Mouse (Mus musculus) T-helper 17 cell (primary cell): ENCODE data around the gene Tmem141.

ENCODE experiments used
- in situ Hi-C, 2 experiments: fragments of 300-600 bp; cut with MboI, MseI; formaldehyde crosslinking; loops; 1 replicate in 1 of 2; 2 replicates in 1 of 2; pipeline ENCODE4 v1.15.1; 2025; ENCODE audit warnings: high pct_unique_total_duplicates in 2 of 2

Gene Tmem141

DNA sequence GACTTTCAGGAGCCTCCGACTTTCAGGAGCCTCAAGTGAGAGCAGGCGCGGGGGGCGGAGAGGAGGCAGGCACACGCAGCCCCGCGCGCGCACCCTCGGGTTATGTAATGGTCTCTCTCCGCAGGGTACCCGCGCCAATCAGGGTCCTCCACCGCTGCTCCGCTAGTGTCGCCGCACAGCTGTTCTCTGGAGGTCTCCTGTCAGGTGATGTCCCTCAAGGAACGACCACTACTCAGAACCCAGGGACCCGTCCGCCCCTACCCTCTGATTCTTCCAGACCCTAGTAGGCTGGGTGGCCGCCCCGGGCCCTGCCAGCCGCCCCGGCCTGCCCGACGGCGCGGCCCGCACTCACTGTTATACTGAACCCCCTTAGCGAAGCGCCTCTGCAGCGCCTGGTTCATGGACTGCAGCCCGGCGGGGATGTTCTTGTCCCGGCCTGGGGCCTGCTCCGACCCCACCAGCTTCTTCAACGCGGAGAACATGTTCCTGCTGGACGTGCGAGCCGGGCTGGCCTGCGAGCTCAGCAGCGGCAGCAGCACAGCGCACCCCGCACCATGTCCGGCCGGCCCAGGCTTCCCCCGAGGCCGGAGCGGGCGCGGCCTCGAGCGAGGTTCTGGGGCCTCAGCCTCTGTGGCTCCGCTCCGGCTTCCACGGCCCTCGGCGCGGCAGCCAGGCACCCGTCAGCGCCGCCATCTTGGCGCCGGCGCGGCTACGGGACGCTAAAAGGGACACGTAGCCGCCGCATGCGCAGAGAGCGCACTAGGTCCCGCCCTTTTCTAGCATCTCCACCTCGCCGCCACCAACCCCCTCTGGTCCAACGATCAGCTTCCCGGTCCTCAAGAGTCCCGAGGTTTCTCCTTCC, 13.8 kb downstream of the Tmem141 start, which contains the start of gene Rabl6:
Gene Rabl6, minus strand, starts transcription at position 761 of the 862 bp plus-strand sequence.
- in situ Hi-C loops = no loop called here

- in situ Hi-C loops = no loop called here
These were observed 19.3 kb downstream of the Tmem141 start for GRCm38 (mm10) chr2:25602526-25602925.

DNA sequence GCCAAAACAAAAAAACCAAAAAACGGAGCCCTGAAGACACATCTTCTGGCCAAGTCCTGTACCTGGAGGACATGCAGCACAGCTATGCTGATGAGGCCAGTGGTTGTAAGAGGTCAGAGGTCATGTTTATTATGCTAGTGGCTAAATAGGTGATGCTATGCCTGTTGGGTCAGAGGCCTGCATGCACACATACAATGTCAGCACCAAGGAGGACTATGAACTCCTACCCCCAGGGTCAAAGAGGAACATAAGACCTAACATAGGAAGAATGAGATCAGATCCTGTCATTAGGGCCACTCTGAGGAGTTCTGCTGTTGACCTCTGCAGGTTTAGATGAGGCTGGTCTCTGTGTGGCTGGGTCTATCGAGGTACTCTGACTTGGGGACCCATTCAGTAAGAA, 21.8 kb downstream of the Tmem141 start:
- in situ Hi-C loops = no loop called here

GRCm38 (mm10) chr2:25598749-25599148, 23.1 kb downstream of the Tmem141 start:
- in situ Hi-C loops = no loop called here

- in situ Hi-C loops = no loop called here
These were observed 24.9 kb downstream of the Tmem141 start for GRCm38 (mm10) chr2:25596765-25597510.

DNA sequence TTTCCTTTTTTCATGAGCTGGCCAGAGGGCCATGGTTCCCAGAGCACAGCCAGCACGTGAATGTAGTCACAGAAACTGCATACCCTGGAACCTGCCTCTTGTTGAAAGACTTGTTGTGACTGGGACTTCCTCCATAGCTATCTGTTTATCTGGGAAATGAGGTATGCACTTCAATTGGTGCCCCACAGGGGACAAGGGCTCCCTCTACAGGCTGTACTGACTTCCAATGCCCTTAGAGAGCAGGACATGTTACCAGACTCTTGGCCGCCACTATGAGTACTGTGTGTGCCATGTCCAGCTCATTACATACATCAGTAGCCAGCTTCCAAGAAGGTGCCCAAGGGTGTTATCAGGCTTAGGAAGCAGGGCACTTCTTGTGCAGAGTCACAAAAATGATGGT, 29.9 kb downstream of the Tmem141 start:
- in situ Hi-C loops = no loop called here

DNA sequence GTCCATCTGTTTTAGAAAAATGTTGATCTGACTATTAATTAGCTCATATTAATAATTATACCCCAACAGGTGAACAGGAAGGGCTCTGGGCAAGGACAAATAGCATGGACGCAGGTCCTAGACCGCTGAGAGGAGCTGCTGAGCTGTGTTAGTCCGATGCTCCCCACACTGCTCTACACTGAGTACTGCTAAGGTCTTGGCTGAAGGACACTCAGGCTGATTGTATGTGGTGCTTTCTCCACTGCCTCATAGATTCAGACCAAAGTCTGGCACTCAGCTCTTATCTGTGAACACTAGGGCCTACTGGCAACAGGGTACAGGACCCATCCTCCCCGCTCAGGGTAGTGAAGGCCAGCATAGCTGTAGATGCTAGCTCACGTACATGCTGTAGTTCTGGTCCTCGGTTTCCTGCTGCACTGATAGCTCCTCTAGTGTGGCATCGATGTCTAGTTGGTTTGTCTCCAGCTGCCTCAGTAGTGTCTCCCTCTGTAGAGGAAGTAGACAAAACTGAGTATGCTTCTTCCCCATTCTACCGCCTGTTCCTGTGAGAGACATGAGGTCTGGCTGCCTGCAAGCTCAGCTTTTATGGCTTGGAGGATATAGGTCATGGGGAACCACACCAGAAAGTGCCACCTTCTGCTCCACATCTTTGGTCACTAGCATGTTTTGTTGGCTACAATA, 33.4 kb downstream of the Tmem141 start:
- in situ Hi-C loops = no loop called here

DNA sequence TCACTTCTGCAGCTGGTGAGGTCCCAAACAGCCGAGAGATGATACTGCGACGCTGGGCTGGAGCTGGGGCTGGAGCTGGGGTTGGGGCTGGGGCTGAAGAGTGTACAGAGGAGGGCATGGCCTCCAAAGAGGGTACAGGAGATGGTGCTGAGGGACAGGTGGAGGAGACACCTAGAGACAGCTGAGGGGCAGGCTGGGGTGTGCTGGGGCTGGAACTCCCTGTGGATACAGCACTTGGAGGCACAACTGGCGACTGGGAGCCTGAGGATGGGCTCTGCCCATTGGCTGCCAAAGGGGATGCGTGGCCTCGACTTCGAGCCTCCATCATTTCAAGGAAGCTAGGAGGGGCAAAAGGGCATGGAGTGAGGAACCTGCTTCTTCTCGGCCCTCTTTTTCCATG, 34.5 kb downstream of the Tmem141 start:
- in situ Hi-C loops = no loop called here

DNA sequence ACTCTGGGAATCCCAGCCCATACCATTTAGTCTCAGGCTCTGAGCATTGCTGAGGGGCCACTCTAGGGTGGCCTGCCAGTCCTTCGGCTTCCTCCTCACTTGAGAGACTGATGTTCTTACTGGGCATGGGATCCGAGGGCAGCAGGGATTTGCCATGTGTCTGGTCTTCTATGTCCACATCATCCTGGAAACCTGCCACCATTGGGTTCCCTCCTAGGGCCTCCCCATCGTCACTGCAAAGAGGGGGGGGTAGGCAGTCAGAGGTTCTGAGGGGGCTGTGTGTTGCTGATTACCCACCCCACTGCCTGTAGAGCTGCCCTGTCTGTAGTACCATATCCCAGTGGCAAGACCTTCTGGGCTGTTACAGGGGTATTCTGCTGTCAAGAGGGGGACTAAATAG, 36.2 kb downstream of the Tmem141 start:
- in situ Hi-C loops = no loop called here

- in situ Hi-C loops = no loop called here
These were observed 36.9 kb downstream of the Tmem141 start for GRCm38 (mm10) chr2:25584856-25585255.

DNA sequence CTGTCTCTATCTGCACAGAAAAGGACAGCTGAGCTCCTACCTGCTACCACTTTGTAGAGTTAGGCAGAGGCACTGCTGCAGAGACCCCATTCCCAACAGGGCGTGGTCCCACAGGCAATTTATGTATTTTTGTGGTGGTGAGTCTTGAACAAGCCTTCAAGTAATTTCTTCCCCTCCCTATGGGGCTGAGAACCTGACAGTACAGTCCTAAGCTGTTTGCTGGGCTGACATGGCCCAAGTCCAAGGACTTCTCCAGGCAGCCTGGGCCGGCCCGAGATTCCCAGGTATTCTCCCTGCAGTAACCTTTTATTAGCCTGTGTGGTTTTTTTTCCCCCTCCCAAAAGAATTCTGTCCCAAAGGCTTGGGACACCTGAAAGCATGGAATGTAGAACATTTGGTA, 37.7 kb downstream of the Tmem141 start:
- in situ Hi-C loops = no loop called here

DNA sequence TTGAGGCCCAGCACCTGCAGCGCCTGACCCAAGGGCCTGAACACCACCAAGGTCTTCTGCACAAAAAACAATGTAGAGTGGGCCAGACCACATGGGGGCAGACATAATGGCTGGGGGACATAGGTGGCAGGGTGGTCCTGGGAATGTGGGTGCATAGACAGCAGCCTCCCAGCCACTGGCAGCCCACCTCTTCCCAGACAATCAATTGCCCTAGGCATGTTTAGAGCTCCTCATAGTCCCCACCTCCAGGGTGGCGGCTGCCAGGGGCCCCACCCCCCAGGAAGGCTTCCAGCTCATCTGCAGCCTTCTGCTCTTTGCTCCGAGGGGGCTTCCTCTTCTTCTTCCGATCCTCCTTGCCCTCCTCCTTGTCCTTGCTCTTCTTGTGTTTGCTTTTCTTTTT, 38.2 kb downstream of the Tmem141 start:
- in situ Hi-C loops = no loop called here

GRCm38 (mm10) chr2:25583120-25583481, 38.7 kb downstream of the Tmem141 start:
- in situ Hi-C loops = no loop called here

GRCm38 (mm10) chr2:25582466-25583119, 39.2 kb downstream of the Tmem141 start:
- in situ Hi-C loops = no loop called here

- in situ Hi-C loops = no loop called here
These were observed 39.9 kb downstream of the Tmem141 start for GRCm38 (mm10) chr2:25581901-25582301.

- in situ Hi-C loops = no loop called here
These were observed 40.4 kb downstream of the Tmem141 start, which contains the start of gene Ajm1 for GRCm38 (mm10) chr2:25581294-25581864. Gene Ajm1 (minus strand): TSS chr2:25581757.

DNA sequence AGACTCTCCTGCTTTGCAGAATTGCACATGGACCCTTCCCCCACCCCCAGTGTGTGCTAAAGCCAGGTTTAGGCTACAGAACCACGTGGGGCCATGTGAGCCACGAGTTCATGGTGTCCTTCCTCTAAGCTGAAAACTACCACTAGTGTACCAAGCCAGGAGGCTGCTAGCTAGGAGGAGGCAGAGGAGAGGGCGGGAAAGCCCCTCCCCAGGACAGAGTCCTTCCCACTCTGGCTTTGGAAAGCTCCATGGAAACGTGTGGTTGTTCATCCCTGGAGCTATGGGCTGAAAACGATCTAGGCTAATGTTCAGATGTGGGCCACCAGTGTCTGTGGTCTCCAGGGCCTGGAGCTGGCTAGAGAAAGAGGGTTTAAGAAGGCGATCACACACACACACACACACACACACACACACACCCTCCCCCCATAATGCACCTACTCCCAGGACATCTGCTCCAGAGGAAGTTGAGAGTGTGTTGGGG, 41.1 kb downstream of the Tmem141 start:
- in situ Hi-C loops = no loop called here

DNA sequence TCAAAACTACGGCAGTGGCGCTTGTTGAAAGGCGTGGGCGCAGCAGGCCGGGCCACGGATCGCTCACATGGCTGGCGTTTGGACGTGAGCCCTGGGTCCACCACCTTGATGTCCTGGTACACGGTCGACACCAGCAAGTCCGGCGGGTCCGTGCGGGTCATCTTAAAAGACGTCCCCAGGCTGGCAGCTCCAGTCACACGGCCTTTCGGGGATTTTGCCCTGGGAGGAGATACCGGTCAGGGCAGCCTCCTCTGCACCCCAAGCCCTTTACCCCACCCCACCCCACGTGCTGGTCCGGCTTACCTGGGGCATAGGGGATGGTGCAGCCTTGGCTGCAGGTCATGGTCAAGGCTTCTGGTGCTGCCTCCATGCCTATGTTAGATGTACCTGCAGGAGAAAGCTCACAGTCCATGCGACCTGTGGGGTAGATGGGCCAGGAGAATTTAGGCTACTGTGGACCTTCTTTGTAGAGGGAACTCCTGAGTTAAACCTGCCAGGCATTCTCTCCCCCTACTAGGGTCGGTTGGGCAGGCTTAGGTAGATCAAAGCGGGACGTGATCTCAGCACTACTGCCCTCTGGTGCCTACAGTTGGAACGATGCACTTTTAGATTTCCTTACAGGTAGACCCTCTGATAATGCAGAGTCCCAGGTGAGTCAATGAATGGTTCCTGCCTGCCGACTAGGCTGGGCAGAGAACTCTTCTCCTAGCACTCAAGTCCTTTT, 41.9 kb downstream of the Tmem141 start:
- in situ Hi-C loops = loop anchor here in 1 of 2 experiments (5.0 kb wide), 1 partner anchor 78 kb away; the partner anchor contains the start of genes C8g and Fbxw5

- in situ Hi-C loops = loop anchor here in 1 of 2 experiments (5.0 kb wide), 1 partner anchor 77 kb away; the partner anchor contains the start of genes C8g and Fbxw5
These were observed 42.7 kb downstream of the Tmem141 start for GRCm38 (mm10) chr2:25578796-25579736.
